Mouse (Mus musculus) thymus, adult 2 months (tissue): ENCODE results near the gene Map3k19.

ENCODE experiments used
- CTCF ChIP-seq: fragments of 200-500 bp; IDR thresholded peaks from 2 replicates; pipeline ENCODE4 v1.5.1; 2012; ENCODE audit warnings: mild to moderate bottlenecking, control low read depth, low read length, moderate library complexity, borderline replicate concordance; ENCODE audit not compliant: control insufficient read depth, poor library complexity, insufficient read depth; ENCODE audit errors: extremely low read depth
- POLR2A ChIP-seq: fragments of 200-500 bp; IDR thresholded peaks from 2 replicates; pipeline ENCODE4 v1.6.1; 2012; ENCODE audit warnings: mild to moderate bottlenecking, low read length, control low read depth, moderate library complexity; ENCODE audit not compliant: control insufficient read depth, poor library complexity, insufficient read depth; ENCODE audit errors: extremely low read depth

DNA sequence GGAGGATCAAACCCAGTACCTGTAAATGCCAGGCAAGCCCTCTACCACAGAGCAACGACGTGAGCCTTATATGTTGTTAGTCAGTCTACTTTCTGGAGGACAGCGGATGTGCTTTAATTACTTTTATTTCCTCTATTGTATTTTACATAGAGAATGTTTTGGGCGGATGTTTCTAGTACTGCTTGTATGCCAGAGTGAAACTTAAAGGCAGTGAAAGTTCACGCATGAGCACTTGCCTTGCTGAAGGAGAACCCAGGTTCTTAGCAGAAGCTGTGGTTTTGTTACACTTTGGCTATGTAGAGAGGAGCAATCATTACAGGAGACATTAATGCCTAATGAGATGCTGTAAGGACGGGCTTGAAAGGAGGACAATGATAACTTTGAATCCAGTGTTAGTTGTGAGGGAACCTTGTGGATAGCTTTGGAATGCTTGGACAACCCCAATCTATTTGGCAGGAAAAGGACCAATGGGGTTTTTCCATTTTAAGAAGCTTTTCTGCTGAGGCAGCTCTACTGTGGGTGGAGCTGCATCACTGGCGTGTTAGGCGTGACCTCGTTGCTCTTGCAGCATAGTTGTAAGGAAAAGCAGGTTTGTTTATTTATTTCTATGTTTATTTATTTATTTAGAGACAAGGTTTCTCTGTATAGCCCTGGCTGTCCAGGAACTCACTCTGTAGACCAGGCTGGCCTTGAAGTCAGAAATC lies 4.3 kb upstream of the Map3k19 start:
- TF ChIP-seq CTCF (no peak), POLR2A (no peak)
